Mouse (Mus musculus) cerebellum, postnatal 14 days (tissue): ENCODE data around the gene Golga5.

Source experiments
- DNase-seq, 2 experiments: peaks; one replicate each; pipeline ENCODE4 v3.0.0; 2021; ENCODE audit warnings: mixed read lengths in 2 of 2

The Golga5 gene

GRCm38 (mm10) chr12:102514751-102515150 is 45.8 kb downstream of the Golga5 start:
- DNase-seq: no peak

- DNase-seq: no peak
Observed at GRCm38 (mm10) chr12:102516151-102516550, 47.2 kb downstream of the Golga5 start.

GRCm38 (mm10) chr12:102517647-102518046 is 48.7 kb downstream of the Golga5 start:
- DNase-seq: no peak

DNA sequence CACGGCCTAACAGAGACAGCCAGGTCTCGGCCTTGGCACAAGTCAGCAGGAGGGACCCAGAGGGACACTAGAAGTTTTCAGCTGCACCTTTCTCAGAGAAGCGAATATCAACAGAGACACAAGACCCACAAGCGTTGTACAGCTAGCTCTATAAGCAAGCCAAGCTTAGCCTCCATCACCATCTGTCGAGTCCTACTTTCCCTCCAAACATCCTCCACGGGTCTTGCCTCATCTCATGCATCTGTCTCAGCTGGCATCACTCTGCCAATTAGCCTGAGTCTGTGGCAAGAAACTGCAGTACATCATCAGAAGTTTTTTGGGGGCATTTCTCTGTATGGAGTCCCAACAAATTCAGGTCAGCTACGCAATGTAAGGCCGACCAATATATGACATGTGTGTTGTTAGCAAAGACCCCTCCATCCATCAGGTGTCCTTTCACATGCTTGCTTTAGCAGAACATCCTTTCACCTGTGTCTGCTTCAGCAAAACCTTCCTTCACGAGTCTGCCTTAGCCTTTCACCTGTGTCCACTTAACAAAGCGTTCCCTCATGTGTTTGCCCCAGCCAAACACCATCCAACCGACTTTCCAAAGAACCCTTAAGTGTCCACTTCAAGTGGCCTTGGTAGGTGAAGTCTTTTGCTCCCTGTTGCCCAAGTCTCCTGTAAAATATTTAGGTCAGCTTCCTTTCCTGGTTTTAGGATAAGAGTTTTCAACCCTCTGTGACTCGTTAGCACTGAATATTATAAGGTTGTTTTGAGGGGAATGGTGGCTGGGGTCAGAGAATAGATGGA is 51.2 kb downstream of the Golga5 start:
- DNase-seq: no peak

- peak; percentile 71 to 76 for DNase-seq
Observed at GRCm38 (mm10) chr12:102521777-102522319, 52.9 kb downstream of the Golga5 start.

GRCm38 (mm10) chr12:102524216-102524615 is 55.3 kb downstream of the Golga5 start:
- no peak for DNase-seq

GRCm38 (mm10) chr12:102524760-102525159 is 55.8 kb downstream of the Golga5 start:
- peak; percentile 69 to 75 for DNase-seq

DNA sequence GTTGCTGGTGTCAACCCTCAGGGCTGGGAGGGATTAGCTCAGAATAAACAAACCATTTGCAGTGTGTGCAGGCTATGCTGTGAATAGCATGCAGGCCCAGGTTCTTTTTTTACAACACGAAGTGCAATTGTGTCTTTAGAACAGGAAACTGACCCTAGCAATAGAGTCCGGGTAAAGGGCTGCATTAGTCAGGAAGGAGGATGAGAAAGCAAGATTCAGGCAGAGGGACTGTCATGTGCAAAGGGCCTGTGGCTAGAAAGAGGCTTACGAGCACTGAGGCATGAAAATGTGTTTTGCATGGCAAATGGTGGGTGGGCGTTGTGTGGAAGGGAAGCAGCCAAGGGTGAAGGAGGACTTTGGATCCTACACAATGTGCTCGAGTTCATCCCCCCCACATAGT is 59.1 kb downstream of the Golga5 start:
- DNase-seq: no peak

DNA sequence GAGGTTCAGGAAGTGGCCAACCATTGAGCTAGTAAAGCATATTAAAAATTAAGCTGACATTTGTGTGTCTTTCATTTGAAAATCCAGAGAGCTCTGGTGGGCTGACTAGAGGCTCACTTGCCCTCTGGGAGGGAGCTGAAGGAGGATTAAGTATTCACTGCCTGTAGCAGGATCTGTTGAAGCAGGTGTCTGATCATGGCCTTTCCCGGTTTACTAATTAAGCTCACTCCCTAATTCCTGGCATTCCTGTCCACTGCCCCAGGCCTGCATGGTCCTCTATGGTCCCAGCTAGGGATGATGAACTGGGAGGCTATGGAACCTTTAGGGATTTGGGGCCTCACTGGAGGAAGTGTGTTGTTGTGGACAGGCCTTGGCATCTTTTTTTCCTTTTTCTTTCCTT is 66.9 kb downstream of the Golga5 start:
- DNase-seq: no peak

GRCm38 (mm10) chr12:102540278-102540677 is 71.3 kb downstream of the Golga5 start:
- no peak for DNase-seq

DNA sequence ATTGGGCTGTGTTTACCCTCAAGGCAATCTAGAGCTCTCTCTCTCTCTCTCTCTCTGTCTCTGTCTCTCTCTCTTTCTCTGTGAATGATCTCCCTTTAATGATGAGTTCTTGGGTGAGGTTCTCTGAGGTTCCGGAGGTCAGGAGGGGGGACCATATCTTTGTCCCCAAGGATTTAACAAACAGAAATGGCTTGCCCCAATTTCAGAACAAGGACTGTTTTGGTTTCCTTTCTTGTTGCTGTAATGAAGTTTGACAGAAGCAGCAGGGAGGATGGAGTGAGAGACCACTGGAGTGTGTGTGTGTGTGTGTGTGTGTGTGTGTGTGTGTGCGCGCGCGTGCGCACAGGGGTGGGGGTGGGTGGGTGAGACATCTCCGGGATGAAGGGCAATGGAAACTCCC is 72.2 kb downstream of the Golga5 start:
- DNase-seq: no peak

DNA sequence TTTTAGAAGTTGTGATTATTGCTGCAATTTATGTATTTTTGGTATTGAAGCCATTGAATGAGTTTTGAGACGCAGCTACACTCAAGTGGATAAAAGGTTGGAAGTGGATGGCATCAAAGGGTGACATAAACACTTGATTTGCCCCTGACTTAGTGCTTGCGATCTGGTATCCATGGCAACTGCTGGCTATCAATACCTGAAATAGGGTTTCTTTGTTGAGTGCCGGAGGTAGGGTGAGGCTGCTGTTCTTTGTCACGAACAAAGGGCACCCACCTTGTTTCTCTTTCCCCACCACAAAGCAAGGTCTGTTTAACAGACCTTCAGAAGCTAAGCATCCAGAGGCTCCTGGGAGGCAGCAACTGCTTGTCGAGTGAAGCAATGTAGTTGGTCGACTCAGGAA is 76.2 kb downstream of the Golga5 start:
- DNase-seq: no peak
